Mouse (Mus musculus) embryonic facial prominence, embryonic 12.5 days (tissue): ENCODE results near the gene Cd79b. TPM values are rescaled to one million over a fixed set of nuclear protein-coding genes. Genes with fewer than 3 reads are reported as not detected.

ENCODE experiments used
- ATAC-seq: fragments of 200-750 bp; cut with Nextera tagmentation; 2 replicates; pipeline ENCODE4 v1.8.0; 2017; ENCODE audit not compliant: insufficient number of reproducible peaks, insufficient read depth, low FRiP score, low TSS enrichment
- H3K27ac ChIP-seq: fragments of 300-500 bp; sonication (generic); 2 replicates; pipeline ENCODE4 v1.5.1; 2016; ENCODE audit warnings: mild to moderate bottlenecking
- H3K27me3 ChIP-seq: fragments of 300-500 bp; sonication (generic); 2 replicates; pipeline ENCODE4 v1.6.1; 2016; ENCODE audit warnings: mild to moderate bottlenecking, moderate library complexity
- H3K36me3 ChIP-seq: fragments of 300-500 bp; sonication (generic); 2 replicates; pipeline ENCODE4 v1.6.1; 2016; ENCODE audit warnings: mild to moderate bottlenecking
- H3K4me1 ChIP-seq: fragments of 300-500 bp; sonication (generic); 2 replicates; pipeline ENCODE4 v1.6.1; 2016
- H3K4me2 ChIP-seq: fragments of 300-500 bp; sonication (generic); replicated peaks from 2 replicates; pipeline ENCODE4 v1.6.1; 2016; ENCODE audit warnings: mild to moderate bottlenecking, moderate library complexity
- H3K4me3 ChIP-seq: fragments of 300-500 bp; sonication (generic); 2 replicates; pipeline ENCODE4 v1.5.1; 2016; ENCODE audit warnings: mild to moderate bottlenecking
- H3K9ac ChIP-seq: fragments of 300-500 bp; sonication (generic); 2 replicates; pipeline ENCODE4 v1.6.1; 2016; ENCODE audit warnings: mild to moderate bottlenecking, moderate library complexity
- H3K9me3 ChIP-seq: fragments of 300-500 bp; sonication (generic); 2 replicates; pipeline ENCODE4 v1.6.1; 2016; ENCODE audit warnings: mild to moderate bottlenecking, moderate library complexity
- WGBS: fragments of 180-500 bp; shearing (Covaris S2); methylation state at CpG from one replicate; pipeline ENCODE4 v1.1.7; 2016; 5-methylcytosine and 5-hydroxymethylcytosine counted together
- polyA plus RNA-seq: library from polyadenylated mRNA; unstranded; fragments of >200 nt; fragmentation: Nextera tagmentation; extraction: Ambion mirVana; gene quantifications from 2 replicates; pipeline ENCODE4 v1.2.1, GENCODE M21; 2016

The Cd79b gene
- polyA plus RNA-seq, 1 experiment from 2014 or later: 1.7 TPM

DNA sequence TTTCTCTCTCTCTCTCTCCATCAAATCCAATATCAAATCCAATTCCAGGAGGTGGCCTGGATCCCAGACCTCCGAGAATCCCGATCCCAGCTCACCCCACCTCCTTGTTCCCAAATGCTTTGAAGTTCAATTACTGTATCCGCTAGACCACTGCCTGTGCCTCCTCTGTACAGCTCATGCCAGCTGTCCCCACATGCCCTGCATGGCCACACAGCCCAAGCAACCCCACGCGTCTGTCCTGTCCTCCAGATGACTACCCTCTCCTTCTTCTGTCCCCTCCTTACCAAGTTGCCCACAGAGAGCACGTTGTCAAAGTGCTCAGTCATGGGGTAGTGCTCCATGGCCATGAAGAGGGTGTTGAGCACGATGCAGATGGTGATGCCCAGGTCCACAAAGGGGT, 24.3 kb upstream of the Cd79b start:
- Histone ChIP-seq H3K4me3 (no peak overlapping the region), H3K9me3 (no peaks in the 10 kb centered on the region), H3K27me3 (no peaks in the 10 kb centered on the region), H3K4me2 (no peak overlapping the region), H3K4me1 (peaks cover 8% of the 10 kb centered on the region; the same call in 1 of the 2 replicates), H3K36me3 (no peaks in the 10 kb centered on the region), H3K27ac (no peak overlapping the region), H3K9ac (no peak overlapping the region)
- 78% methylated on average over 7 of the region's 7 CpGs for WGBS
- no peak for ATAC-seq

DNA sequence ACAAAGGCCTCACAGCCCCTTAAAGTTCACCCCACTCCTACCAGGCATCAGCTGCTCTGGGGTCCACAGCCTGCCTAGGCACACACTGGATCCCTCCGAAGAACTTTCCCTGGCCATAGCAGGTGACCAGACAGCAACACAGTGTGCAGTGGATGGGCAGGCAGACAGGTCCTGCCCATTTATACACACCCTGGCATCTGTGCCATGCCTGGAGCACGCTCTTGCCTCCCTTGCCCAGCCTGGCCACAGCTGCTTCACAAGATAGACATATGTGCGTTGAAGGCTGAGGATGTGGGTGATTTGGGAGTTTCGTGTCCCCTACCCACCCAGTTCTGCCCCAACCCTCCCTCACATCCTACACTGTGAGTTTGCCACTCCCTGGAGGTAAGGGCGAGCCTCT, 23.5 kb upstream of the Cd79b start:
- H3K4me2 ChIP-seq: no peak overlapping the region
- H3K9me3 ChIP-seq: no peaks in the 10 kb centered on the region
- H3K4me3 ChIP-seq: no peak overlapping the region
- no peaks in the 10 kb centered on the region for H3K36me3 ChIP-seq
- no peak overlapping the region for H3K27ac ChIP-seq
- peaks cover 8% of the 10 kb centered on the region; the same call in 1 of the 2 replicates for H3K4me1 ChIP-seq
- 79% methylated on average over 5 of the region's 5 CpGs for WGBS
- ATAC-seq: no peak
- no peaks in the 10 kb centered on the region for H3K27me3 ChIP-seq
- no peak overlapping the region for H3K9ac ChIP-seq

DNA sequence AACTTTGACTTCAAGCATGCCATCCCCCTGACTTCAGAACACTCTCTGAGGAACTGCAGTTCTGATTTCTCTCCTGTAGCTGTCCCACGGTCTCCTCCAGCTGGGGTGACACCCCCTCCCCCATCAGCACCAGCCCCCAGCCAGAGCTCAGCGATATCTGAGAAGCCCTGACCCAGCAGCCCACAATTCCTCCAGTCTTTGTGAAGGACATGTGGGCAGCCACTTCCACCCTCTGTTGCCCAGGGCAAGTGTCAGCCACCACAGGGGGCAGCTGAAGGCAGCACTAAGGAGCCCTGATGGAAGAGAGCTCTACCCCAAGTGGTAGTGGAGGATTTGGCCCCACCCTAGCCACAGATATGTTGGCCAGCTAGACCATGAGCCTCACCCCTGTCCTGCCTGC, 19.5 kb upstream of the Cd79b start:
- no peak overlapping the region for H3K27ac ChIP-seq
- no peak overlapping the region for H3K4me3 ChIP-seq
- H3K4me1 ChIP-seq: peaks cover 4% of the 10 kb centered on the region; the same call in 1 of the 2 replicates
- ATAC-seq: no peak
- H3K4me2 ChIP-seq: no peak overlapping the region
- H3K9ac ChIP-seq: no peak overlapping the region
- H3K9me3 ChIP-seq: no peaks in the 10 kb centered on the region
- H3K36me3 ChIP-seq: no peaks in the 10 kb centered on the region
- H3K27me3 ChIP-seq: no peaks in the 10 kb centered on the region
- 4% methylated on average over 2 of the region's 2 CpGs for WGBS

DNA sequence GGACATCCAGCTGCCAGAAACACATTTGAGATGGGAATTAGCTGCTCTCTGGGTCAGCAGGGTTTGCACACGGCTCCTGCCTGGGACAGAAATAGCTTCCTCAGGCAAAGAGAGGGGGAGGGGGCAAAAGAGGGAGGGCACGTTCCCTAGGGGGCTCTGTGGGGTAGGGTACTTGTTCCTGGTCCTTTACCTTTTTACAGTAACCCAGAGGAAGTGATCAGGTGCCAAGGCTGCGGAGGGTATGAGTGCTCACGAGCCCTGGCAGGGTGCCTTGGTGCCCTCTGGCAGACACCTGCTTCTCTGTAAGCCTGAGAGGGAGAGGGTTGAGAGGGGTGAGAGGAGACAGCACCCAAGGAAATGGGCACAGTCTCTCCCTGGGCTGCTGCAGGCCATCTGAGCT, 17.9 kb upstream of the Cd79b start:
- H3K9ac ChIP-seq: no peak overlapping the region
- H3K27me3 ChIP-seq: no peaks in the 10 kb centered on the region
- peaks cover 10% of the 10 kb centered on the region; the same call in 1 of the 2 replicates for H3K4me1 ChIP-seq
- no peaks in the 10 kb centered on the region for H3K36me3 ChIP-seq
- H3K4me2 ChIP-seq: no peak overlapping the region
- H3K4me3 ChIP-seq: no peak overlapping the region
- ATAC-seq: no peak
- WGBS: 55% methylated on average over 4 of the region's 4 CpGs
- no peaks in the 10 kb centered on the region for H3K9me3 ChIP-seq
- no peak overlapping the region for H3K27ac ChIP-seq

DNA sequence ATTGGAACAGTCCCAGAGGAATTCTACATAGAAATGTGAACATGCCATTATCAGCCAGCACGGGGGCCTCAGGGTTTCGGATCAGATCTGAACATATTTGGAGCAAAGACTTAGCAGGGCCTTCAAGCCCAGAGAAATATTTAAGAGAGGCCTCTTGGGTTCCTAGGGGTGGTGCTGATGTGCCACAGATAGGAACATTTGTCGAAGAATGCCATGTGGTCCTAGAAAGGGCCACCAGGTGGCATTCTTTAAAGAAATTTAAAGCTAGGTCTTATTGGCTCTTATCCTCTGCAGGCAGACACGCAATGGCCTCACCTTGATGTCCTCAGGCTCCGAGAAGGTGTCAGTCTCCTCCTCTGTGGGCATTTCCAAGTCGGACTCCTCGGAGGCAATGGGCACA, 15.1 kb upstream of the Cd79b start:
- Histone ChIP-seq H3K27me3 (no peaks in the 10 kb centered on the region), H3K4me1 (peaks cover 10% of the 10 kb centered on the region; the same call in 1 of the 2 replicates)
- 67% methylated on average over 7 of the region's 7 CpGs for WGBS

DNA sequence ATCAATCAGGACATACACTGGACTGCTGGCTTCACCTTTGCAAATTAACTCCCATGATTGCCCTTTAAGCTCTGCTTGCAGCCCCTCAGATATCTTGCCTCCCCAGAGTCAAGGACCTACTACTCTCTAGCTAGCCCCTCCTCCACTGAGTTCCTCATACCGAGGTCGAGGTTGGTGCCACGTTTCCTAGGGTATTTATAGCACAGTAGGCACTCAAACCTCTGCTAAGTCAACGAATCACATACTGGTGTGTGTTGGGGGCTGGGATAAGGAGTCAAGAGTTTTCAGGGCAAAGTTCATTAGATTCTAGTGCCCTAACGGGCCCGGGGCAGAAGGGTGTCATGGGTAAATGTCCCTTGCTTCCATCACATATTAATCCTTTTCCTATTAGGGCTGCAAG, 14.6 kb upstream of the Cd79b start:
- no peak overlapping the region for H3K4me2 ChIP-seq
- H3K36me3 ChIP-seq: no peaks in the 10 kb centered on the region
- peaks cover 9% of the 10 kb centered on the region; the same call in 1 of the 2 replicates for H3K4me1 ChIP-seq
- H3K9me3 ChIP-seq: no peaks in the 10 kb centered on the region
- no peaks in the 10 kb centered on the region for H3K27me3 ChIP-seq
- H3K9ac ChIP-seq: no peak overlapping the region
- WGBS: 79% methylated on average over 6 of the region's 6 CpGs
- no peak overlapping the region for H3K27ac ChIP-seq
- no peak overlapping the region for H3K4me3 ChIP-seq
- no peak for ATAC-seq

More for the DNA sequence above, 15.1 kb upstream of the Cd79b start:
- Histone ChIP-seq H3K4me3 (no peak overlapping the region), H3K27ac (no peak overlapping the region), H3K9ac (no peak overlapping the region), H3K36me3 (no peaks in the 10 kb centered on the region), H3K9me3 (no peaks in the 10 kb centered on the region), H3K4me2 (no peak overlapping the region)
- ATAC-seq: no peak

DNA sequence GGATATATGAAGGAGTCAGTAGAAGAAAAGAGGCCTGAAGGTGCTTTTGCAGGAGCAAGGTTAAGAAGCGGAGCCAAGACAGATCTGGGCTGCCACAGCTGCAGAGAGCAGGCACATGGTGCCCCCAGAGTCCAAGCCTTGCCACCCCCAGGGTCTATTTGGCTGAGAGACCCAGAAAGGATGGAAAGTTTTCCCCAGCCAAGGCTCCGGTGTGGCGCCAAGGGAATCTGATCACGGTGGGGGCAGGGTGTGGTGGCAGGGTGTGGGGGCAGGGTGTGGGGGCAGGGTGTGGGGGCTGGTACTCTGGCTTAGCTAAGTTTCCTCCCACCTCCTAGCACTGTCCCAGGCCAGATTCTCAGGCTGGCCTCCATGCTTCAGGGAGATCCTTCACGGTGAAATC, 14.0 kb upstream of the Cd79b start:
- no peak overlapping the region for H3K4me3 ChIP-seq
- no peaks in the 10 kb centered on the region for H3K27me3 ChIP-seq
- WGBS: 62% methylated on average over 5 of the region's 5 CpGs
- H3K36me3 ChIP-seq: no peaks in the 10 kb centered on the region
- H3K4me1 ChIP-seq: peaks cover 6% of the 10 kb centered on the region; the same call in 1 of the 2 replicates
- H3K9me3 ChIP-seq: no peaks in the 10 kb centered on the region
- H3K9ac ChIP-seq: no peak overlapping the region
- no peak for ATAC-seq
- no peak overlapping the region for H3K4me2 ChIP-seq
- no peak overlapping the region for H3K27ac ChIP-seq

DNA sequence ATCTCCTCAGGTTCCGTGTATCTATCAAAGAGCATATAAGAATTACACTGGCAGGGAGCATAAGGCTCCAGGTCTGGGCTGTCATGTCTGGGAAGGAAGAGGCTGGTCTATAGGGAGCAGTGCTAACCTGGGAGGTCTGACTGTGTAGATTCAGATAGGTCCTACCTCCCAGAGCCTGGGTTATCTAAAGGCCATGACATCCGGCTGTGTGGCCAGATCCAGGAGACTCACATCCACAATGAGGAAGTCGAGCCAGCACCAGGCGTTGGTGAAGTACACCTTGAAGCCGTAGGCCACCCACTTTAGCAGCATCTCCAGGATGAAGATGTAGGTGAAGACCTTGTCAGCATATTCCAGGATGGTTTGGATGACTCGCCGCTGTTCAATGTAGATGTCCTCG, 11.9 kb upstream of the Cd79b start:
- no peaks in the 10 kb centered on the region for H3K27me3 ChIP-seq
- no peak overlapping the region for H3K4me3 ChIP-seq
- no peak for ATAC-seq
- no peaks in the 10 kb centered on the region for H3K9me3 ChIP-seq
- H3K9ac ChIP-seq: no peak overlapping the region
- H3K4me2 ChIP-seq: no peak overlapping the region
- H3K4me1 ChIP-seq: peaks cover 6% of the 10 kb centered on the region; the same call in 1 of the 2 replicates
- 86% methylated on average over 8 of the region's 8 CpGs for WGBS
- H3K27ac ChIP-seq: no peak overlapping the region
- H3K36me3 ChIP-seq: no peaks in the 10 kb centered on the region

DNA sequence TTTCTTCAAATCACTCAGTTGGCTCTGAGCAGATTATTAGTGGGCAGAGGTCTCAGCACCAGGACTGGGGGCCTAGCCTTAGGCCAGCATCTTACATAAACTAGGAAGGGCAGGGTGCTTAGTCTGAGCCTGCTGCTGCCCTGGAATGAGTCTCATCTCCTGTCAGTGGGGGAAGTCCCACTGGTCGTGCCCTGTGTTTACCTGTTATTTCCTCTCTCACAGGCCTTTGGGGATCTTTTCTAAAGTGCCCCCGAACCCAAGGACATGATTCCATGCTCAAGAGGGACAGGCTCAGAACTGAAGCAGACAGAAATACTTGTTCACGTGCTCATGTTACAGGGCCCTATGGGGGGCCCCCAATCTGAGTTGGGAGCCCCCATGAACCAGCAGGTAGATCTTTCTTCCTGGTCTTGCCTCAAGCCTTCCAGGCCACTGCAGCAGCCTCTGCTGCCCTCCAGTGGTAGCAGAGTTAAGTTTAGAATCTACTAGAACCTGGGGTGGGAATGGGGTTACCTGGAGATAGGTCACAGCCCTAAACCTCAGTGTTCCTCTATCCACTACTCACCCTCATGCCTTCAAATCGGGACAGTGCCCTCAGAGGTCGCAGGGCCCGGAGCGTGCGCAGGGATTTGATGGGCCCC, 11.1 kb upstream of the Cd79b start:
- Histone ChIP-seq H3K36me3 (no peaks in the 10 kb centered on the region), H3K9me3 (no peaks in the 10 kb centered on the region), H3K27ac (no peak overlapping the region), H3K4me1 (peaks cover 6% of the 10 kb centered on the region; the same call in 1 of the 2 replicates), H3K27me3 (no peaks in the 10 kb centered on the region), H3K4me3 (no peak overlapping the region), H3K4me2 (no peak overlapping the region), H3K9ac (no peak overlapping the region)
- ATAC-seq: no peak
- 62% methylated on average over 8 of the region's 8 CpGs for WGBS

DNA sequence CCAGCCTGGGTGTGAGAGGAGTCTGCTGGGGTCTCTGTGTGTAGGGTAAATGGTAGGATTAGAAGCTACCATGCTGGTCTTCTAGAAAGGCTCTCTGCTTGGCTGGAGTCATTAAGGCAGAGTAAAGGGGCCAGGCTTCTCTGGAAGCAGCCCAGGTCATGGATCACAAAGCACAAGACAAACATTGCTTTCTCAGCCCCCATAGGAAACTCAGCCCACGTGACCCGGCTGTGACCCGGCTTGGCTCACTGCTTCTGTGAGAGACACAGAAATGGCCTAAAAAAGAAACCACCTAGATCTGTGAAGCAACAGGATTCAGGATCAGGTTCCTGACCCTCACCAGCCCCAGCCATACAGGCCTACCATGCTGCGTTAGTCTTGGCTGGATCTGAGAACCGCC, 10.3 kb upstream of the Cd79b start:
- Histone ChIP-seq H3K36me3 (no peaks in the 10 kb centered on the region), H3K27ac (no peak overlapping the region), H3K4me3 (no peak overlapping the region), H3K27me3 (no peaks in the 10 kb centered on the region), H3K9me3 (no peaks in the 10 kb centered on the region), H3K4me2 (no peak overlapping the region), H3K4me1 (peaks cover 6% of the 10 kb centered on the region; the same call in 1 of the 2 replicates), H3K9ac (no peak overlapping the region)
- WGBS: 61% methylated on average over 5 of the region's 5 CpGs
- no peak for ATAC-seq

DNA sequence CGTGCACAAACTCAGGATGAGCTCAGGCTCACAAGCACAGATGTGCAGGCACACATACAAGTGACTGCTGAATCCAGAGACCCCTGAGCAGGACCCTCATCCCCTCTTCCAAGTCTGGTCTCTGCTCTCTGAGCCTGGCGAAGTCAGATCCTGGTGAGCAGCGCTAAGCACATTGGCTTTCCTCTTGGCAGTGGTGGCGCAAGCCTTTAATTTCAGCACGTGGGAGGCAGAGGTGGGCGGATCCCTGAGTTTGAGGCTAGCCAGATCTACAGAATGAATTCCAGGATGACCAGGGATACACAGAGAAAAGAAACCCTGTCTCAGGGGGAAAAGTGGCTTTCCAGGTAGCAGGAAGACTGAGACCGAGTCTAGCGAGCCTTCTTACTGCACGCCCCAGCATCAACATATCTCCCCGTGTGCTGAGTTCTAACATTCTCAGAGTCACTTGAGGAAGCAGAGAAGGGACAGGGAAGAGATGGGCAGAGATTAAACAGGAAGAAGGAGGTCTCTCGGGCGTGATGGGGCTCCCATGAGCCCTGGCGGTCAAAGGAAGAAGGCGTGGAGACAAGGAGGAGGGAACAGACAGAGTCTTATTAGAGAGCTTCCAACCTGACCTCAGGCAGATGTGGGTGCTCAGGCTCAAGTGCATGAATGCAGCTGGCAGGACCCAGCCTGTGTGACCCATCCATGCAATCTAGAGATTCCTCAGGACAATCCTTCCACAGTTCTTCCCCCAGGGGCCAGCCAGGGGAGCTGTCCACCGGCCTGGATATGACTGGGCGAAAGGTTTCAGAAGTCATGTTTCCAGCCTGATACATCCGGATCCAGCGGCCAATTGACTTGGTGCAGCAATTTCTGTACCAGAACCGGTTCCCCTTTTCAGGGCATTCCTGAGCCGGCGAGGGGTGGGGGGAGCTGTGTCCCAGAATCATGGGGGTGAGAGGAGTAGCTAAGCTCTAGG, 4.1 kb upstream of the Cd79b start:
- Histone ChIP-seq H3K4me2 (no peak overlapping the region), H3K4me3 (no peak overlapping the region), H3K36me3 (no peaks in the 10 kb centered on the region), H3K9ac (no peak overlapping the region), H3K27ac (no peak overlapping the region), H3K9me3 (no peaks in the 10 kb centered on the region), H3K4me1 (peaks cover 35% of the 10 kb centered on the region), H3K27me3 (no peaks in the 10 kb centered on the region)
- 68% methylated on average over 21 of the region's 21 CpGs for WGBS
- ATAC-seq: no peak

DNA sequence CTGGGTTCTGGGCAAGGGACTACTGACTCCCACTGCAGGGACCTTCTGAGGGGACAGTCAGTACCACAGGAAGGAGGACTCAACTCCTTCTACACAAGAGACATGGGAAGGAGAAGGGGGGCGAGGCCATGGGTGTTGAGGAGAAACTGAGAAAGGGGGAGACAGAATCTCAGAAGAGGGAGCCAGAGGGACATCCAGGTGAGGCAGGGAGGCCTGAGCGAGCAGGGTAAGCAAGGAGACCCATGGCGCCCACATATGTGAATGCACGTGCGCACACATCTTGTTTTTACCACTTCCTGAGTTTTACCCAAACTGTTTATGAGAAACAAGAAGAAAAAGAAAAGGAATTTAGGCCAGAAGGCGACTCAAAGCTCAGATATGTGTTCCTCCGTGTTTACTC, 3.2 kb upstream of the Cd79b start:
- no peaks in the 10 kb centered on the region for H3K9me3 ChIP-seq
- no peak overlapping the region for H3K4me3 ChIP-seq
- H3K4me1 ChIP-seq: peaks cover 39% of the 10 kb centered on the region
- ATAC-seq: no peak
- no peak overlapping the region for H3K27ac ChIP-seq
- no peaks in the 10 kb centered on the region for H3K36me3 ChIP-seq
- H3K27me3 ChIP-seq: no peaks in the 10 kb centered on the region
- 85% methylated on average over 7 of the region's 7 CpGs for WGBS
- H3K4me2 ChIP-seq: no peak overlapping the region
- H3K9ac ChIP-seq: no peak overlapping the region
